In genomic region chr3:135411056-135411455, GRCm38 (mm10) we compare ENCODE assay signal across 14 mouse cellular contexts.
"Had no signal": no experiment of that assay in that cellular context is flagged by ENCODE, and none has a peak within 500 bp of the region (broad histone marks: within the 10 kb centered on the region; RNA-seq: fewer than 3 reads in every experiment).

No protein-coding gene starts in this region.

- ATAC-seq: liver, postnatal 0 days had no signal

- H3K9ac ChIP-seq: limb, embryonic 12.5 days; liver, embryonic 13.5 days; liver, postnatal 0 days; lung, embryonic 15.5 days; midbrain, embryonic 12.5 days had no signal

- H3K4me1 ChIP-seq: lung, embryonic 15.5 days had no signal

- H3K4me2 ChIP-seq: limb, embryonic 12.5 days; liver, embryonic 13.5 days; lung, embryonic 15.5 days; midbrain, embryonic 12.5 days had no signal

- DNase-seq: kidney, postnatal 10 days; liver; liver, embryonic 13.5 days; liver, postnatal 0 days; lung, postnatal 14 days; right cerebral cortex, postnatal 14 days; thymus, adult 18-20 months; thymus, postnatal 14 days had no signal

- H3K27me3 ChIP-seq: limb, embryonic 12.5 days; liver, embryonic 13.5 days; lung, embryonic 15.5 days; megakaryocyte, embryonic 14.5 days; midbrain, embryonic 12.5 days had no signal

- H3K4me3 ChIP-seq: layer of hippocampus, adult 2 months; limb, embryonic 12.5 days; liver, embryonic 13.5 days; lung, embryonic 15.5 days; megakaryocyte, embryonic 14.5 days; midbrain, embryonic 12.5 days had no signal

- H3K9me3 ChIP-seq: lung, embryonic 15.5 days; midbrain, embryonic 12.5 days had no signal

- H3K27ac ChIP-seq: limb, embryonic 12.5 days; liver, embryonic 13.5 days; lung, embryonic 15.5 days; macrophage; midbrain, embryonic 12.5 days had no signal
